Mouse (Mus musculus) lung, adult 2 months (tissue): ENCODE results near the gene Dnajc2.

Experiments used
- CTCF ChIP-seq: fragments of 200-500 bp; IDR thresholded peaks from 2 replicates; pipeline ENCODE4 v1.5.1; 2011; ENCODE audit warnings: mild to moderate bottlenecking, low read length, control low read depth; ENCODE audit not compliant: insufficient read depth
- POLR2A ChIP-seq: fragments of 200-500 bp; IDR thresholded peaks from 2 replicates; pipeline ENCODE4 v1.6.1; 2011; ENCODE audit warnings: low read depth, mild to moderate bottlenecking, control low read depth, low read length, borderline replicate concordance; ENCODE audit errors: extremely low read depth

DNA sequence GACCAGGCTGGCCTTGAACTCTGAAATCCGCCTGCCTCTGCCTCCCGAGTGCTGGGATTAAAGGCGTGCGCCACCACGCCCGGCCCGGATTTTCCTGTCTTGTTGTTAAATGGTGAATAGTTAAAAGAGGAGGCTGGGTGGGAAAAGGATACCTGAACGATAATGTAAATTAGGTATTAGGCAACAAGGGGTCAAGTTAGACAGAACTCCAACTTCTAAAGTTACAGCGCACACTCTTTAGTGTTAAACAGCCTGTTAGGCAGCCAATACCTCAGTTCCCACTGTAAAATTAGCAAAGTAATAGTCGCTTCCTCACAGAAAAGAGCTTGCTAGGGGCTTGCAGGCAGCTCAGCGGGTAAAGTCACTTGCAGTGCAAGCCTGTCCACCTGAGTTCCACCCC, 49.0 kb downstream of the Dnajc2 start:
- TF ChIP-seq CTCF, result no peak
- TF ChIP-seq POLR2A, result no peak
